Mouse (Mus musculus): ENCODE data around the gene Wnt9a. TPM values are rescaled to one million over a fixed set of nuclear protein-coding genes. Genes with fewer than 3 reads are reported as not detected.

Wnt9a gene
- total RNA-seq (2023) = not detected

DNA sequence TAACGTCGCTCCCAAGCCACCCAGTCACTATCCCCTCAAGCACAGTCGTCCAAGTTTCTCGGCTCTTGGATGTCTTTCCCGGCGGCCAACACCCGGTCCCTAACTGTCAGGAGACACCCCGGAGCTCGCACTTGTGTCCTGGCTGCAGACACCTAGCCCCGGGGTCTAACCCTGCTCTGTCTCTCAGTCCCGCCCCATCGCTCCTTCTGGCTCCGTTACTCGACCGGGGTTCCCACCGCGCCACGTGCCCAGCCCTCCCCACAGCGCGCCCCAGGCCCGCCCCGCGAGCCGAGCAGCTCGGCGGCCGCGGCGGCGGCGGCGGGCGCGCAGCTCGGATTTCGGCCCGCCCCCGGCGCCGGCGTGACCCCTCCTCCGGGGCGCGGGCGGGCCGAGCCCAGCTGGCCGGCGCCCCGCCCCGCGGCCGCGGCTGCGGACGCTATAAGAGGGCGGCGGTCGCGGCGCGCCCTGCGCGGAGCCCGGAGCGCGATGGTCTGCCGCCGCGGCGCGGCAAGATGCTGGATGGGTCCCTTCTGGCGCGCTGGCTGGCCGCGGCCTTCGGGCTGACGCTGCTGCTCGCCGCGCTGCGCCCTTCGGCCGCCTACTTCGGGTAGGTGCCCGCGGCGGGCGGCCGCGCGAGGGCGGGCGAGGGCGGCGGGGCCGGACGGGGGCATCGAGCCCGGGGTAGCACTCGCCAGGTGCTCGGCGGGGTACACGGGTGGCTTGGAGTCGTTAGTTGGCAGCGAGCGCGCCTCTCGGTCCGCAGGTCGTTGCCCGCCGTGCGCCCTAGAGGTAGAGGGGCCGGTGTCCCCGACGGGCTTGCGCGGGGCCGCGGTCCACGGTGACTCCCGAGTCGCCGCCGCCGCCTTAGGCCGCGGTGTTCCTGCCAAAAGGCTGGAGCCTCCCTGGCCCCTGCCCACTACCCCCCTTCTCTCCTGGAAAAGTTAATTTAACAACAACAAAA, at the start of gene Wnt9a:
Wnt9a (plus strand) TSS at position 468 of the 961 bp plus-strand sequence.

DNA sequence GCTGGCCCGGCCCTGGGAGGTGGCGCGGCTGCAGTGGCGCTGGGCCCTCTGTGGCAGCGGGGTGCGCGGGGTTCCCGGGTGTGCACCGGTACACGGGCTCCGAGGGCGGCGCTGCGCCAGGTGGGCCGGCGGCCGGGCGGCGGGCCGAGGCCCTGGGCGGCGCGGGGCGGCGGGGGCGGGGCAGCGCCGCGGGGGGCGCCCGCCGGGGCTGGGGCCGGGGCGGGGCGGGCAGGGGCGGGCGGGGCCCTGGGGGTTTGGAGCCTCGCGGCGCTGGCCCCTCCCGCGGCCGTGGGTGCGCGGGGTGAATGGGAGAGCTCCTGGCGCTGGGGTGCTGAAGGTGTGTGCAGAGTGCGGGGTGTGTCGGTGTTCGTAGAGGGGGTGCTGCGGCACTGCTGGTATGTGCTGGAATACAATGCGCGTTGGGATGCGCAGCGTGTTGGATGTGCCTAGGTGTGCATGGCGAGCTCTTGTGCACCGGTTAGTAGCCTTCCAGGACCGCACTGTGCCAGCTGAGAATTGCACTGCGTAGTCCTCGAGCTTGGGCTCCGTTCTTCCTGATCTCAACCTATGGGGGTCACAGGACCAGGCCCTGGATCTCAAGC, 15.9 kb upstream of the Wnt9a start, which contains the start of gene Wnt3a:
Wnt3a (minus strand) TSS at position 51 of the 602 bp plus-strand sequence.

GRCm38 (mm10) chr11:59375475-59375874, 68.7 kb downstream of the Wnt9a start, which contains the start of gene Prss38:
Gene Prss38, minus strand, starts transcription at chr11:59375657.

Other genes starting within 250 kb of the Wnt9a start
- gene Obscn, start 170.5 kb upstream of the Wnt9a start, total RNA-seq (2023) = 0.31 TPM
- gene Iba57, start 143.2 kb upstream of the Wnt9a start, total RNA-seq (2023) = 38.2 TPM
- gene Gjc2, start 123.7 kb upstream of the Wnt9a start, total RNA-seq (2023) = not detected
- 35.8 TPM for gene Guk1, start 114.7 kb upstream of the Wnt9a start, total RNA-seq (2023)
- 15.9 TPM for gene Mrpl55, start 104.4 kb upstream of the Wnt9a start, total RNA-seq (2023)
- gene 2310033P09Rik, start 98.6 kb upstream of the Wnt9a start, total RNA-seq (2023) = 23.7 TPM
- gene Arf1, start 78.7 kb upstream of the Wnt9a start, total RNA-seq (2023) = 217 TPM
- not detected for gene Wnt3a, start 16.2 kb upstream of the Wnt9a start, total RNA-seq (2023)
- gene Prss38, start 68.7 kb downstream of the Wnt9a start, total RNA-seq (2023) = not detected
- gene Jmjd4, start 143.1 kb downstream of the Wnt9a start, total RNA-seq (2023) = 9.1 TPM
- gene Snap47, start 144.3 kb downstream of the Wnt9a start, total RNA-seq (2023) = 17.0 TPM
- gene Zfp867, start 165.5 kb downstream of the Wnt9a start, total RNA-seq (2023) = 3.3 TPM
- 19.4 TPM for gene Zkscan17, start 219.8 kb downstream of the Wnt9a start, total RNA-seq (2023)
- gene Nlrp3, start 234.6 kb downstream of the Wnt9a start, total RNA-seq (2023) = 4.0 TPM

Data from CD8-positive naive resting alpha-beta T cell, adult 57 days (primary cell).